Mouse (Mus musculus): ENCODE data around the gene Tas2r102.

DNA sequence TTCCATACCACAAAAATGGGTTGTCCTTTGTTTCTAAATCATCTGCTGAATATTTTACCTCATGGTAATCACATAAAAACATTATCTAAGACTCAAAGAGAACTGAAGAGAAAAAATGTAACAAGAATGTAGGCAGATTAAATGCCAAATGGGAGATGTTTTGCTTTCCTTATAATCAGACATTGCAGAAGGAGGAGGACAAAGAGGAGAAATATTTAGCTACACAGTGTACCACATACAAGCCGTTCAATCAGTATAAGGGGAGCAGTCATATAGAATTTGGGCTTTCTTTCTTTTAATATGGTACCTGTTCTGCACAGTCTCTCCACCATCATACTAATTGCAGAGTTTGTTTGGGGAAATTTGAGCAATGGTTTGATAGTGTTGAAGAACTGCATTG lies 7.5 kb upstream of the Tas2r102 start, which contains the start of gene Tas2r124:
- no peak for TF ChIP-seq CTCF (IDR thresholded peaks at IDR 0.05; ENCODE audit: low read depth)
- no peak for TF ChIP-seq EP300 (IDR thresholded peaks at IDR 0.05; ENCODE audit: low read depth)

Data from liver, postnatal 0 days (tissue).